Mouse (Mus musculus): ENCODE measurements around the gene Hpf1. TPM values are rescaled to one million over a fixed set of nuclear protein-coding genes. Genes with fewer than 3 reads are reported as not detected.

Gene Hpf1
- 10 to 100 TPM; 51.8 to 52.4 TPM for total RNA-seq (2021)
- long read RNA-seq, experiment 1, transcript Hpf1-201 (8 exons, 1,191 nt): major isoform, 37 of 56 reads
- long read RNA-seq, experiment 1, partial matches to known transcripts: 7 of 56 reads
- long read RNA-seq, experiment 1, other reads (novel, unspliced or antisense): 5 of 56 reads
- long read RNA-seq, experiment 2, transcript Hpf1-201 (8 exons, 1,191 nt): major isoform, 51 of 73 reads
- long read RNA-seq, experiment 2, transcript Hpf1-205 (7 exons, 1,000 nt): minor isoform, 5 of 73 reads
- long read RNA-seq, experiment 2, partial matches to known transcripts: 6 of 73 reads
- long read RNA-seq, experiment 2, other reads (novel, unspliced or antisense): 8 of 73 reads

DNA sequence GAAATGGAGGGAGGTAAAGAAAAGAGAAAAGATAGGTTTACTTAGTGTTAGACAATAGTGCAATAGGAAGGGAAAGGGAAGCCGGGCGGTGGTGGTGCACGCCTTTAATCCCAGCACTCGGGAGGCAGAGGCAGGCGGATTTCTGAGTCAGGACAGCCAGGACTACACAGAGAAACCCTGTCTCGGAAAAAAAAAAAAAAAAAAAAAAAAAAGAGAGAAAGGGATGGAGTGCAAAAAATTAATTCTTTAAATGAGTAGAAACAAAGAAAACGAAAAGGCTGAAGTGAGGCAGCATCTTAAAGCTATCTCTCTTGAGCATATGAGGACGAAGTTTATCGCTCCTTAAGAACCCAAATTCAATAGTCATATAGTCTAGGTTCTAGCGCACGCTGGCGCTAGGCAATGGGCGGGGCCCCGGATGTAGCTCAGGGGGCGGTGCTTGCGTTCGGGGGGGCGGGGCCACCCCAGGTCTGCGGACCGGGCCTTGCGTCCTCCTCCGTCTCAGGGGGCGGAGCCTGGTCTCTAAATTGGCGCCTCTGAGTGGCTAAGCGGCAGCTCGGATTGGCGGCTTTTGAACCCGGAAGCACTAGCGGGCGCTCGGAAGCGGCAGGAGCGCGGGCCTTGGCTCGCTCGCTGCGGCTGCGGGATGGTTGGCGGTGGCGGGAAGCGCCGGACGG lies at the start of gene Hpf1:
Gene Hpf1 (plus strand): TSS at position 576 of the 677 bp plus-strand sequence.
- no peak for TF ChIP-seq CTCF (conservative IDR thresholded peaks at IDR 0.05)
- peak within 1 kb of the TSS; percentile 73; the same call in 1 of the 2 replicates for H3K27ac ChIP-seq
- peak; percentile 88 to 94 for DNase-seq (ENCODE audit: low spot score in 2 of 2)
- H3K4me3 ChIP-seq: peak within 1 kb of the TSS; percentile 82

DNA sequence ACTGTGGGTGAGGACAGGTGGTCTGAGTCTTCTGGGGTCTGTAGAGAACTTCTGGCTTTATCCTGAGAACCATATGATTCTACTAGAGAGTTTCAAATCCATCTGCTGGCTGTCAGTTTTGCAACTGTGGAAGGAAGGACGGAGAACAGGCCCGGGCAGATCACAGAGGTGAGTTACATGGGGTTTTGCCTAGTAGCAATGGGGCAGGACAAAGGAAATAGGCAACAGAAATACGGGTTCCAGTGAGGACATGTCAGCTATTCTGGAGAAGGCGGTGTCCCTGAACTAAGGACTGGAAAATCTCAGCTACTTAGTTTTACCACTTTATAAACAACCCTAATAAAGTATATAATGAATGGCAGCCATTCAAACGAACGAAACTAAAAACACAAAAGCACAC lies 47.8 kb upstream of the Hpf1 start:
- Histone ChIP-seq H3K27ac (no peak overlapping the region), H3K4me3 (no peak overlapping the region)
- no peak for TF ChIP-seq CTCF (conservative IDR thresholded peaks at IDR 0.05)
- DNase-seq (ENCODE audit: low spot score in 2 of 2): no peak

DNA sequence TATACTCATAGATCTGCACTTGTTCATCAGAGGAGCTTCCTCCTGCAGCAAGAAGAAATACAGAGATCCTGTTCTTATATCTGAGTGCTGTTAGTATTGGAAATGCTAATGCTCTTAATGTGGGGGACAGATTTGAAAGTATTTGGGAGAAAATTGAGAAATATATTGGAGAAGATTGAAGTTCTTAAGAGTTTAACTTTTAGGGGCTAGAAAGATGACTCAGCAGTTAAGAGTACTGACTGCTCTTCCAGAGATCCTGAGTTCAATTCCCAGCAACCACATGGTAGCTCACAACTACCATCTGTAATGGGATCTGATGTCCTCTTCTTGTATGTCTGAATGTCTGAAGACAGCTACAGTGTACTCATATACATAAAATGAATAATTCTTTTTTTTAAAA lies 32.7 kb upstream of the Hpf1 start:
- H3K4me3 ChIP-seq: no peak overlapping the region
- TF ChIP-seq CTCF (conservative IDR thresholded peaks at IDR 0.05): no peak
- no peak overlapping the region for H3K27ac ChIP-seq
- DNase-seq (ENCODE audit: low spot score in 2 of 2): no peak

DNA sequence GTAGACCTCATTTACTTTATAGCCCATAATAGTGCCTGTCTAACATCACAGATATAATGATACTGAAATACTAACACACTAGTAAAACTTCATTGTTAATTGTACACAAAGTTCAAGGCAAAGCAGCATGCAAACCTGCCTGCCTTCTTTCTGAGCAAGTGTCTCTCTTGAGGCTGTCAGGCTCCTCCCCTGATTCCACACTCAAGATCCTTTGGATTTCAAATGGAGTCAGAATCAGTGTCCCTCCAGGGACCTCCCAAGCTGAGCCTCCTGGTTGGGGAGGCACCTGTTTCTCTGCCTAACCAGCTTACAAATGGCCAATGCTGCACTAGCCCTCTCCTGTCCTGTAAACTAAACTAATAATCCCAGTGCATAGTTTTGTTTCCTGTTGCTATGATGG lies 32.1 kb upstream of the Hpf1 start:
- Histone ChIP-seq H3K4me3 (no peak overlapping the region), H3K27ac (no peak overlapping the region)
- TF ChIP-seq CTCF (conservative IDR thresholded peaks at IDR 0.05): no peak
- no peak for DNase-seq (ENCODE audit: low spot score in 2 of 2)

DNA sequence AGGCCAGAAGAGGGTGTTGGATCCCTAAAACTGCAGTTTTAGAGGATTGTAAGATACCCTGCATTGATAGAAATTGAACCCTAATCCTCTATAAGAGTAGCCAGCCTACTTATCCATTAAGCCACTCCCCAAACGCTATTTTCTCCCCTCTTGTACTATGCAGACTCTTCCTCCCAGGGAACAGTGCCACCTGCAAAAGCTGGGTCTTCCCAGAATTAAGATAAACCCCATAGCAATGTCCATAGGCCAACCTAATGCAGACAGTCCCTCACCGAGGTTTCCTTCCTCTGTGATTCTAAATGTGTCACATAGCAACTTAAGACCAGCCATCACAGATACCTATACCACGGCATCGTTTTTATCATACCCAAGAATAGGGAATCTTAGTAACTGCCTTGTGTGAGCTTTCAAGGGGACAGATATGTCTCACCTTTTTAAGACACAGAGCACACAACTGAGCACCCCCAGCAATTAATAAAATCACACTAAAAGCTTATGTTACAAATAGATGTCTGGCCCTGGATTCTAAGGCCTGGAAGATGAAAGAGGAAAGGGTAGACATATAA lies 31.2 kb upstream of the Hpf1 start:
- DNase-seq (ENCODE audit: low spot score in 2 of 2): no peak
- Histone ChIP-seq H3K4me3 (no peak overlapping the region), H3K27ac (peak overlapping the region; percentile 39; the same call in 1 of the 2 replicates)
- no peak for TF ChIP-seq CTCF (conservative IDR thresholded peaks at IDR 0.05)

DNA sequence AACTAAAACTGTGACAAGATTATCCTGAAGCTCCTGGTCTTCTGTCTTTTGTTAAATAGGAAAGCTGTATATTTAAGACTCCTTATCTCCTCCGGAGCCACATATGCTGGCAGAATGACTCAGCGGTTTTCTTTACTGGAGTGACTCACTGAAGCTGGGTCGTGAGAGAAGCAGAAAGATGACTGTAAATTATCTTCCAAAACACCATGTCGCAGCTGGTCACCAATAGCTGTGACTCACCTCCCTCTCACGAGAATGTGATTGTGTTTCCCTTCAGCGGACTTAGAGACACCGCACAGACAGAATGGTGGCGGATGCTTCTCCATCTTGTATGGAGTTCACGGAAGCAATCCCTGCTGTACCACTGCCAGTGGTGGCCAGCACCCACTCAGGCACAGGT lies 30.6 kb upstream of the Hpf1 start:
- no peak for TF ChIP-seq CTCF (conservative IDR thresholded peaks at IDR 0.05)
- peak; percentile 25 to 70 for DNase-seq (ENCODE audit: low spot score in 2 of 2)
- Histone ChIP-seq H3K4me3 (no peak overlapping the region), H3K27ac (peak overlapping the region; percentile 61)

DNA sequence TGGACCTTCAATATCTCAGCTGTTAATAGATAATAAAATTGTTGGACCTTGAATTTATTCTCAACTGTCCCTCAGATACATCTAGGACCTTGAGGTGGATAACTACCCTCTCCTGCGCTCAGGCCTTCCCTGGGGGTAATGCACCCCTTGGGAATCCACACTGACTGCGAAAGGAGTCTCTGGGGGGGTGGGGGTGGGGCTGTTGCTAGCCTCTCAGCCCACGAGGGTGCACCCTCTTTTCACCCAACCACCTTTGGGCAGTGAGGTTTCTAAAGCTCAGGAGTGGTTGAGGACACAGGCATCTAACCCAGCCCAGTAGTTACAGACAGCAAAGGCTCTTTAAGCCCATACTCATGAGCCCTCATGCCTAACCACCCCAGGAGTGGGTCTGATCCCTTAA lies 29.5 kb upstream of the Hpf1 start:
- Histone ChIP-seq H3K4me3 (no peak overlapping the region), H3K27ac (no peak overlapping the region)
- no peak for TF ChIP-seq CTCF (conservative IDR thresholded peaks at IDR 0.05)
- no peak for DNase-seq (ENCODE audit: low spot score in 2 of 2)

DNA sequence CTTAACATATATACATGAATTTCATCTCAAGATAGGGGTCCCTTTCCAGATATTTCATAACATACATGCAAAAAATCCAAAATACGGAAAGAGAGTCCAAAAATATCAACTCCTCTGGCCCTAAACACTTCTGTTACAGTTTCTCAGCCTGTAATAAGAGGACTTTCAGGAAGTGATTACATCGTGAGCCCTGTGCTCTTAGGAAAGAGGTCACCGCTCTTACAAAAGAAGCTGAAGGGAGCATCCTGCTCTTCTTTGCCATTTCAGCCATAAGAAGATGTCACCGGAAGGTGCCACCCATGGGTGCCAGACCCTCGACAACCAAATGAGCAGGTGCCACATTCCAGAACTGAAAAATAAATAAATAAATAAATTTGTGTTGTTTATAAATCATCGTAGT lies 28.4 kb upstream of the Hpf1 start:
- DNase-seq (ENCODE audit: low spot score in 2 of 2): no peak
- H3K4me3 ChIP-seq: no peak overlapping the region
- no peak overlapping the region for H3K27ac ChIP-seq
- TF ChIP-seq CTCF (conservative IDR thresholded peaks at IDR 0.05): no peak

DNA sequence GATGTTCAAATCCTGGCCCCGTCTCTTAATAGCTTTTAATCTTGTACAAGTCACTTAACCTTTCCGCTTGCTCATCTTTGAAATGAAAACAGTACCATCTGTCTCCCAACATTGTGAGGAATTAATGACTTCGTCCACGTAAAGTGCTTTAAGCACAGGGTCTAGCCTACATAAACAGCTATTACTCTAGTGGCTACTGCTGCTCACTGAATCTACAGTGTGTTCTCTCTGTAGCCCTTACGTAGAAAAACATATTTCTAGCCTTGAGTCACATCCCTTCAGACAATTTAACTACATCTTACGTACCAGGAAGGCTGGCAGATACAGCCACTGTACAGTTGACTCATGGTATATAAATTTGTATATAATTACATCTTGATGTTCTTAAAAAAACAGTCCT lies 25.3 kb upstream of the Hpf1 start:
- DNase-seq (ENCODE audit: low spot score in 2 of 2): no peak
- Histone ChIP-seq H3K27ac (no peak overlapping the region), H3K4me3 (no peak overlapping the region)
- no peak for TF ChIP-seq CTCF (conservative IDR thresholded peaks at IDR 0.05)

DNA sequence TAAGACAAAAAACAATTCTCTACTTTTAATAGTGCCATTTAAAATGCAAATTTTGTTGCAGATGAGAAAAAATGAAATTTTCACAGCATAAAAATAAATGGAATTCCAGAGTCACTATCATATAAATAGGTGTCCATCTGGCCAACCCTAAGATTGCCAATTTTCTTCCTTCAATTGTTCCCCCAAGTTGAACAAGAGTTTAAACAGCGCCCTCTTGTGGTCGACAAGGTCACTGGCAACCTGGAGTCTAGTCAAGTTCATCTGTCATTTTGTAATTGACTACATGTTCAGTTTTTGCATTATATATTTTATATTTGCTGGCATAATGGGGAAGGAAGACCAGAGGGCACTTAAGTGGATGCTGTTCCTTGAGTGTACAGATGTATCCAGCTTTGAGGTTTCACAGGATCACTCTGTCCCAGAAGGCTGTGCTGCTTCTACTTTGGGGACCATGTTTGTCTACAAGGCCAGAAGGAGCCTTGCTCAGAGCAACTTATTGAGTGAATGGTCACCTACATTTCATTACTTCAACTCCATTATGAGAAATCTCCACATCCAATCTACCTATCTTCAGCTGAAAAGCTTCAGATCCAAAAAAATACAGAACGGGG lies 24.6 kb upstream of the Hpf1 start:
- no peak overlapping the region for H3K4me3 ChIP-seq
- TF ChIP-seq CTCF (conservative IDR thresholded peaks at IDR 0.05): peak; percentile 96
- no peak overlapping the region for H3K27ac ChIP-seq
- DNase-seq (ENCODE audit: low spot score in 2 of 2): peak; percentile 81 to 85

DNA sequence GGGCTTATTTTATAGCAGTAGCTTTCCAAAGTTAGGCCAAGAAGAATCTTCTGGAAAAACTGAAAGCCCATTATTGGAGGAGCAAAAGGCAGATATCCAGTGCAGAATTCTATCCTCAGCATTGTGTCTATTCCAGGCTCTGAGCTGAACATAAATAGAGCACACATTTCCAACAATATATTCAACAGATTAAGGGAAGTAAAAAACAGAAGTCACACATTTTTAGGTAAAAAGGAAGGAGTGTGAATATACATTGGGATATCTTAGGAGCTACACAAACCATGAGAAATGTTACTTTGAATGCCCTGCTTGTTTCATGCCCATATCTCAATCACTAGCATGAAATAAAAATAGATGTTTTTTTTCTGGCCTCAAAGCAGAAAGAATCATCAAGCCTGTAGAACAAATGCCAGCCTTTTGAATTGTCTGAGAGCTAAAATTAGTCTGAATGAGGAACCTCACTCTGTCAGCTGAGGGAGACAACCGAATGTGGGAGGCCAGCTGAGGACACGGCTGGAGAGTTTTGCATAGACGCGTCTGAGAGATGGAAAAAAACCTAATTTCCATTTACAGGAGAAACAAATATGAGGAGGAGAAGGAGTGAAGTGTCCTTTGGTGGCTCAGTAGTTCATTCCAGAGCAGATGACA lies 22.6 kb upstream of the Hpf1 start:
- no peak for TF ChIP-seq CTCF (conservative IDR thresholded peaks at IDR 0.05)
- H3K27ac ChIP-seq: peak overlapping the region; percentile 62
- DNase-seq (ENCODE audit: low spot score in 2 of 2): peak; percentile 45 to 47
- H3K4me3 ChIP-seq: no peak overlapping the region

DNA sequence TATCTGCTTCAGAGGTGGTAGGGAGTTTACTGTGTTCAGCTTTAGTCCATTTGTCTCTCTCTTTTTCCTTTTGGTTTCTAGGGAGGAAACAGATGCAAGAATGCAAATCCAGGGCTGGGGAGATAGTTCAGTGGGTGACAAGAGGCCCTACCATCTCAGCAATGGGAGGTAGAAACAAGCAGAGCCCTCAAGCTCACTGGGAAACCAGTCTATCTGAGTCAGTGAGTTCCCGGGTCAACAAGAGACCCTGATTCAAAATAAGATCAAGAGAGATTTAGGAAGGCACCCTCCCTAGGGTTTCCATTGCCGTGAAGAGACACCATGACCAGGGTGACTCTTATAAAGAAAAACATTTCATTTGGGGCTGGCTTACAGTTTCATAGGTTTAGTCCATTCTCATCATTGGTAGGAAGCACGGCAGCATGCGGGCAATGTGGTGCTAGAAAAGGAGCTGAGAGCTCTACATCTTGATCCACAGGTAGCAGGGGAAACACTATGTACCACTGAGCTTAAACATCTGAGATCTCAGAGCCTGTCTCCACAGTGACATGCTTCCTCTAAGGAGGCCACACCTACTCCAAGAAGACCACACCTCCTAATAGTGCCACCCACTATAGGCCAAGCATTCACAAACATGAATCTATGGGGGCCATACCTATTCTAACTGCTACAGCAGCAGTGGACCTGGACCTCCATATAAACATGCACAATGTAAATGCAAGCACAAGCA lies 21.8 kb upstream of the Hpf1 start:
- TF ChIP-seq CTCF (conservative IDR thresholded peaks at IDR 0.05): no peak
- DNase-seq (ENCODE audit: low spot score in 2 of 2): no peak
- H3K4me3 ChIP-seq: no peak overlapping the region
- H3K27ac ChIP-seq: peak overlapping the region; percentile 62; the same call in 1 of the 2 replicates

Measured in layer of hippocampus, adult 2 months (tissue).